Mouse (Mus musculus) cerebellum, adult (tissue): Measurements from ENCODE around the gene Ehbp1.

ENCODE experiments used
- ATAC-seq: cut with Nextera tagmentation; 2 replicates; pipeline ENCODE4 v1.9.2; 2017; ENCODE audit warnings: mild to moderate bottlenecking, moderate library complexity, mixed read lengths; ENCODE audit not compliant: insufficient number of reproducible peaks, low FRiP score, low TSS enrichment

Gene Ehbp1

GRCm38 (mm10) chr11:21992761-21993596, 349.1 kb downstream of the Ehbp1 start:
- ATAC-seq, result no peak

GRCm38 (mm10) chr11:21988398-21988946, 353.6 kb downstream of the Ehbp1 start:
- ATAC-seq, result no peak

DNA sequence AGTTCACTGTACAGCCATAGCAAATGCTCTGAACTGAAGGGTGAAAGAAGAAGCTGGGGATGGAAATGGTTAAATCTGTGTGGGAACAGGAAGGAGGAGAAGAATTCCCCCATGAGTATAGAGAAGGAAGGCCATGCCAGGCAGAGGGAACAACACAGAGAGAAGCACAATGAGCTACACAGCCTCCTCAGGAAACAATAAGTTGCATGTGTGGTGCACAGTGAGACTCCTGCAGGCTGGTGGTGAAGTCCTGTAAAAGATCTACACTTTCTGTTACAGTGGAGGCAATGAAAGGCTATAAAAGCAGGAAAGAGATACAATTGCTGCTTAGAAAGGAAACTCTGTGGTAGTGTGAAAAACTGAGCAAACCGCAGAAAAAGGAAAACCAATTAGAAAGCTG, 357.0 kb downstream of the Ehbp1 start:
- no peak for ATAC-seq

DNA sequence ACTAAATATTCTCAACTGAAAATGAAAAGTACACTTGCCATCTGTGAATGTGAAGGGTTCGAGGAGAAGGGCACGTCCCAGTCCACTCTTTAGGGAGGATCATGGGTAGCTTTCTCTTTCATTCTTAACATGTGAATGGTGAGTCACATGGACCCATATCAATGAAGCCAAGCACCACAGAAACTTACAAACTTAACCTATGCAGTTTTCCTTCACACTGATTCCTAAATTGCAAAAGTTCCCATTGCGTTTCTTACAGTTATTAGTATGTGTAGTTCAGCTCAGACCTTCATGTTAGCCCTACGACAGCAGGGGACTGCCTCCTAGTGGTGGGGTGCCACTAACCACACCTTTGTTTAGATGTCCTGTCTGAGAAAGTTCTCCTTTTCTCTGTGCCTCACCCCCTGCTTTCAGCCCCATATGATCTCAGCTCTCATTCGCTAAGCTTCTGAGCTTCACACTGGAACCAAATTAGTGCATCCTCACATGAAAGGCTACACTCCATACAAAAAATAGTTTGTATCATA, 368.0 kb downstream of the Ehbp1 start:
- ATAC-seq, result no peak

GRCm38 (mm10) chr11:21973597-21973996, 368.5 kb downstream of the Ehbp1 start:
- no peak for ATAC-seq

DNA sequence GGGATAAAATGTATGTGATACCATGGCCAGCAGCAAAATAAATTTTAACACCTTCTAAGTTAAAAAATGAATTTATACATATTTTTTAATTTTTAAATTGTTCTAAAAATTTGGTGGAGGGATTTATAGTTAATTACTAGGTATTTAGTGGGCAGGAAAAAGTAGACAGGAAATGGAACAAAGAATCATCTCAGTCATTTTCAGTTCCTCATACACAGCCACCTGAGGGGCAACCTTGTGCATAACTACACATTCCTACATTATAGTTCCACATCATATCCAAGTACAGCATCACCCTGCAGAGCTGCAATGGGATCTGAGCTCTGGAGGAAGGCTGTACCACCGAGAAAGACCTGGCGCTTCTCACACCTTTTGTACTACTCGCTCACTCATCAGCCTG, 373.2 kb downstream of the Ehbp1 start:
- no peak for ATAC-seq
